Mouse (Mus musculus): ENCODE results near the gene Nrn1.

GRCm38 (mm10) chr13:36723726-36724300 lies 11.1 kb downstream of the Nrn1 start:
- no peak for TF ChIP-seq CTCF (IDR thresholded peaks at IDR 0.05; ENCODE audit: low read depth)
- TF ChIP-seq EP300 (optimal IDR thresholded peaks at IDR 0.05): no peak
